Mouse (Mus musculus): ENCODE data around the gene Nptn. TPM values are rescaled to one million over a fixed set of nuclear protein-coding genes. Genes with fewer than 3 reads are reported as not detected.
A peak's percentile ranks its signal among the peaks of the same experiment; 100 is the strongest.

The Nptn gene
- 124 and 129 TPM in 2 replicates for polyA plus RNA-seq (2015; fragmentation: Nextera tagmentation; extraction: Ambion mirVana)

DNA sequence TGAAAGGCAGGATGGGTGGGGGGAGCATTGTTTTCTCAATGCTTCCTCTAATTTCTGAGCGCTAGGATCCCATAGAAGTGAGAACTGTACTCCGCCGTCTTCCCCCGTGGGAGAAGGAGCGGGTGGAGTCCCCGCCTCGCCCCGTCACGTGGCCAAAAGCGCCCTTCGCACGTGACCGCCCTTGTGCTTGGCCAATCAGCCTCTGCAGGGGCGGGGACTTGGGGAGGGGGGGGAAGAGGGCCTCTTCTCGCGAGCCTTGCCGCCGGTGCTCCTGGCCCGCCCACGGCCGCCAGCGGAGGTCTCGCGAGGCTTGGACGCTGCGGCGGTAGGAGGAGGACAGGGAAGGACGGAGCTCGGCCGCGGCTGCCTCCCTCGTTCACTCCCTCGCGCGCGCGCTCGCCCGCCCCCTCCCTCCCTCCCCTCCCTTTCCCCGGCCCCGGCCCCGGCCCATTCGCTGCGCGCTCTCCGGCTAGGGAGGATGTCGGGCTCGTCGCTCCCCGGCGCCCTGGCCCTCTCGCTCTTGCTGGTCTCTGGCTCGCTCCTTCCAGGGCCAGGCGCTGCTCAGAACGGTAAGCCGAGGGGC lies at the start of gene Nptn:
Gene Nptn (plus strand): TSS at position 283 of the 583 bp plus-strand sequence.
- Histone ChIP-seq H3K9me3 (no peaks in the 10 kb centered on the region), H3K4me2 (peak within 1 kb of the TSS; percentile 63), H3K9ac (peak within 1 kb of the TSS; percentile 99), H3K27me3 (no peaks in the 10 kb centered on the region), H3K36me3 (no peaks in the 10 kb centered on the region), H3K4me1 (peaks cover 5% of the 10 kb centered on the region), H3K27ac (peak within 1 kb of the TSS; percentile 96), H3K4me3 (peak within 1 kb of the TSS; percentile 92)
- peak; percentile 99 for ATAC-seq (ENCODE audit: insufficient number of reproducible peaks, low FRiP score, low TSS enrichment, low read depth)
- 0% methylated on average over 25 of the region's 56 CpGs for WGBS

DNA sequence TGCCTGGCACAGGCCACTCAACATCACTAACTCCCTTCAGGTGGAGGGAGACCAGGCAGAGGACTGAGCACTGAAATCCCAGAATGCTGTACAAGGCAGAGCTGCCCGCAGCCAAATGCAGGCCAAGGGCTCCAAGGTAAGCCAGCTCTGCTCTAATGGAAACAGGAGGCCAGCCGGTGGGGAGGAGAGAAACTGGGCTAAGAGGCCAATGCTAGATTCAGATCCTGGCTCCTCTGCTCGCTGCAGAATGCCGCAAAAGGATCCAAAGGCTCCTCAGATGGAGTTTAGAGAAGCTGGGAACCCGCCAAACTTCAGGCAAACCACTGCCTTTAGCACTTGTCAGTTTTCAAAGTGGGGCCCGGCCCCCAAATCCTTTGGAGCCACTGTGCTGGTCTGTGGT lies 48.7 kb upstream of the Nptn start:
- no peak for ATAC-seq (ENCODE audit: insufficient number of reproducible peaks, low FRiP score, low TSS enrichment, low read depth)
- Histone ChIP-seq H3K9ac (no peak overlapping the region), H3K4me1 (0 out of 2 replicates have a peak, but pooled peaks cover 2% of the 10 kb centered on the region), H3K27ac (no peak overlapping the region), H3K27me3 (no peaks in the 10 kb centered on the region), H3K9me3 (no peaks in the 10 kb centered on the region), H3K4me2 (no peak overlapping the region), H3K4me3 (no peak overlapping the region), H3K36me3 (peaks cover 89% of the 10 kb centered on the region)
- 87% methylated on average over 6 of the region's 6 CpGs for WGBS

DNA sequence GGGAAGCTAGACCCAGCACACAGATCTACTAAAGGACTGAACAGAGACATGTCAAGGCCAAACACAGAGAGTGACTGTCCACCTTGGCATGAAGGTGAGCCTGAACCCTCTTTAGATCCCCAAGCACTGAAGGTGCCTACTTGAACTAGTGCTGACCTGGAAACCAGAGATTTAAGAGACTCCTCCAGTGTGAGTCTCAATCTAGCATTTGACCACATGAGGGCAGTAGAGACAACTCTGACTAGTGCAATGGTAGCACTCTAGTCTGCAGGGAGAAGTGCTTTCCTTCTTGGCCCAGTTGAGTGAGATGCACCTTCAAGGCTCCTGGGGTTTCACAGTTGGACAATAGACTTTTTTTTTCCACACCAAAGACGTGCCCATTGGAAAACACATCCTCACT lies 47.3 kb upstream of the Nptn start:
- ATAC-seq (ENCODE audit: insufficient number of reproducible peaks, low FRiP score, low TSS enrichment, low read depth): no peak
- H3K4me3 ChIP-seq: no peak overlapping the region
- no peak overlapping the region for H3K9ac ChIP-seq
- 23% methylated on average over 1 of the region's 1 CpGs for WGBS
- H3K9me3 ChIP-seq: no peaks in the 10 kb centered on the region
- H3K4me2 ChIP-seq: no peak overlapping the region
- no peak overlapping the region for H3K27ac ChIP-seq
- H3K27me3 ChIP-seq: no peaks in the 10 kb centered on the region
- peaks cover 88% of the 10 kb centered on the region for H3K36me3 ChIP-seq
- 0 out of 2 replicates have a peak, but pooled peaks cover 2% of the 10 kb centered on the region for H3K4me1 ChIP-seq

DNA sequence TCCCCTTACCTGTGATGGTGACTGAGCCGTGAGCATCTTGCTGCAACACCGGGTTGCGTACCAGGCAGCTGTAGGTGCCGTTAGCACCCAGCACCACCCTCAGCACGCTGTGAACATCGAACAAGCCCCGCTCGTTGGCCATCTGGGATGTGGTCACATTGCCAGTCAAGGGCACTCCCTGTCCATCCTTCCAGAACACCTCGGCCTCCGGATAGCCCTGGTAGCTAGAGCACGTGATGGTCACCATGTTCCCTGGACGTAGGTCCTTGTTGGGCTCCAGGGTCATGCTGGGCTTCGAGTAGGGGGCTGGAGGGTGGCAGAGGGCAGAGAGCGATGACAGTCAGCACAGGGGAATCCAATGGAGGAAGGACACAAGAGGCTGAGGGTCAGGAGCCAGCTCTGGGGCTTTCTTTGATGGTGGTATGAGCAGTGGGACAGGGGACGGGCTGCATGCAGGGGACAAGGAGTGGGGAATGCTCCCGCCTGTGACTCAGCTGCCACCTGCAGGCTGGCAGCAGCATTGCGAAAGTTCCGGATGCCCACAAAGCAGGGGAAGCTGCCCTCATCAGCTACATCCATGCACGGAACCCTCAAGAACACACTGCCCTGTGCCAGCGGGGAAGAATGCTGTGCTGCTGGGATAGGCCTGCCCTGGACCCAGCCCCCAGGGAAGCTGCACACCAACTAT lies 46.4 kb upstream of the Nptn start:
- H3K4me2 ChIP-seq: no peak overlapping the region
- no peak overlapping the region for H3K27ac ChIP-seq
- no peak overlapping the region for H3K9ac ChIP-seq
- 79% methylated on average over 20 of the region's 20 CpGs for WGBS
- H3K4me1 ChIP-seq: 0 out of 2 replicates have a peak, but pooled peaks cover 5% of the 10 kb centered on the region
- H3K36me3 ChIP-seq: peaks cover 85% of the 10 kb centered on the region
- H3K27me3 ChIP-seq: no peaks in the 10 kb centered on the region
- ATAC-seq (ENCODE audit: insufficient number of reproducible peaks, low FRiP score, low TSS enrichment, low read depth): no peak
- H3K4me3 ChIP-seq: no peak overlapping the region
- no peaks in the 10 kb centered on the region for H3K9me3 ChIP-seq

- Histone ChIP-seq H3K4me3 (no peak overlapping the region), H3K9me3 (no peaks in the 10 kb centered on the region), H3K4me1 (peaks cover 22% of the 10 kb centered on the region), H3K27me3 (no peaks in the 10 kb centered on the region), H3K9ac (no peak overlapping the region), H3K27ac (no peak overlapping the region), H3K4me2 (no peak overlapping the region), H3K36me3 (peaks cover 63% of the 10 kb centered on the region)
- WGBS: 79% methylated on average over 3 of the region's 3 CpGs
- ATAC-seq (ENCODE audit: insufficient number of reproducible peaks, low FRiP score, low TSS enrichment, low read depth): no peak
Observed at GRCm38 (mm10) chr9:58537774-58538173, 44.3 kb upstream of the Nptn start.

DNA sequence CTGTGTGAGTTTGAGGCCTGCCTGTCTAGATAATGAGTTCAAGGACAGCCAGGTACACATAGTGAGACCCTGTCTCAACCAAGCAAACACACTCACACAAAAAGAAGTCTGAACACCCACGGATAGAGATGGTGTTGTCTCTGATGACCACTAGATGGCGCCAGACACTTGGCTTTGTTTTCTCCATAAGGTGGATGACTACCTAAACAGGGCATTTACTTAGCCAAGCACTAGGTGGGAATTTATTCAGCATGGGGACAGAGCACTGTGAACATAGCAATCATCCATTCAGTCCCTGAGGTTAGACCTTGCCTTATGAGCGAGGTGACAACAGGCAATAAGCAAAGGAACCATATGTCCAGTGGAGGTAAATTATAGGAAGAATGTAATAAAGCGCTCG lies 42.2 kb upstream of the Nptn start:
- Histone ChIP-seq H3K9ac (no peak overlapping the region), H3K4me3 (no peak overlapping the region), H3K36me3 (peaks cover 45% of the 10 kb centered on the region), H3K27me3 (no peaks in the 10 kb centered on the region), H3K4me1 (peaks cover 23% of the 10 kb centered on the region), H3K27ac (no peak overlapping the region), H3K9me3 (no peaks in the 10 kb centered on the region), H3K4me2 (no peak overlapping the region)
- WGBS: 46% methylated on average over 5 of the region's 5 CpGs
- ATAC-seq (ENCODE audit: insufficient number of reproducible peaks, low FRiP score, low TSS enrichment, low read depth): no peak

- H3K4me3 ChIP-seq: no peak overlapping the region
- ATAC-seq (ENCODE audit: insufficient number of reproducible peaks, low FRiP score, low TSS enrichment, low read depth): peak; percentile 47; the same call in 1 of the 2 replicates
Observed at GRCm38 (mm10) chr9:58541895-58542338, 40.1 kb upstream of the Nptn start.

DNA sequence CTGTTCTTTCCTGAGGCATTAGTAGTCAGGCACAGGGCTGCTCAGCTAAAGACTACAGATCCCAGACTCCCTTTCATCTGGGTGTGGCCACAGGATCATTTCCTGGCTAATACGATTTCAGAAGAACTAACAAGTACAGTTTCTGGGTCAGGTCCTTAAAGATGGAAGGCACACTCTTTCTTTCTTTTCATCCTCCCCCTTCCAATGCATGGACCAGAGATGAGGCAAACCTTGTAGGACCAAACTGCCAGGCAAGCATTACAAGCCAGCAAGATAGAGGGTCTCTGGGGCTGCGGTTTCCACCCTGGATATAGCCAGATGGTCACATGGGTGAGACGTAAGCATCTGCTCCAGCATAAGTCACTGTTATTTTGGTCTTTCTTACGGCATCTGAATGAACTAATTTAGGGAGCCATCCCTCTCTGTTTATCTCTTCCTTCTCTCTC lies 37.1 kb upstream of the Nptn start:
- Histone ChIP-seq H3K9me3 (no peaks in the 10 kb centered on the region), H3K27ac (no peak overlapping the region), H3K36me3 (peaks cover 6% of the 10 kb centered on the region; the same call in 1 of the 2 replicates), H3K9ac (no peak overlapping the region), H3K4me2 (no peak overlapping the region), H3K27me3 (no peaks in the 10 kb centered on the region), H3K4me1 (peaks cover 45% of the 10 kb centered on the region), H3K4me3 (no peak overlapping the region)
- no peak for ATAC-seq (ENCODE audit: insufficient number of reproducible peaks, low FRiP score, low TSS enrichment, low read depth)
- WGBS: 61% methylated on average over 4 of the region's 4 CpGs

More at GRCm38 (mm10) chr9:58541895-58542338, 40.1 kb upstream of the Nptn start:
- H3K9me3 ChIP-seq: no peaks in the 10 kb centered on the region
- peaks cover 25% of the 10 kb centered on the region for H3K36me3 ChIP-seq
- WGBS: 29% methylated on average over 6 of the region's 6 CpGs
- peaks cover 29% of the 10 kb centered on the region for H3K4me1 ChIP-seq
- no peak overlapping the region for H3K9ac ChIP-seq
- no peaks in the 10 kb centered on the region for H3K27me3 ChIP-seq
- peak overlapping the region; percentile 68 for H3K27ac ChIP-seq
- no peak overlapping the region for H3K4me2 ChIP-seq

DNA sequence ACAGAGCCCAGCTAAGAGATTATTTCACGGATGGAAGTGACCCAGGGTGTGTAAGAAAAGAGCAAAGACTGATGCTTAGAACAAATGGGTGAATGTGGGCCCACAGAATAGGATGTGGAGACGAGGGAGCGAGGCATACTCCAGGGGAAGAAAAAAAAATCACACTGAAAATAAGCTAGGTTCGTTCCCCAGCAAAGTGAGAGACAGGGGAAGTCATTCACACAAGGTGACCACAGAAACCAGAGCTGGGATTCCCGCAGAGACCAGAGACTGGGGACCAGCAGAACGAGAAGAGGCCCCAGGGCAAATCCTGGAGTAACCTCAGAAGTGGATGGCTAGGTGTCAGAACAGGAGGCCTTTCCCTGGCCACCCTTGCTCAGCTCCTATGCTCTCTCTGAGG lies 36.6 kb upstream of the Nptn start:
- Histone ChIP-seq H3K4me2 (no peak overlapping the region), H3K36me3 (peaks cover 2% of the 10 kb centered on the region; the same call in 1 of the 2 replicates), H3K9ac (no peak overlapping the region), H3K4me3 (no peak overlapping the region), H3K4me1 (peaks cover 49% of the 10 kb centered on the region), H3K27me3 (no peaks in the 10 kb centered on the region), H3K27ac (no peak overlapping the region), H3K9me3 (no peaks in the 10 kb centered on the region)
- no peak for ATAC-seq (ENCODE audit: insufficient number of reproducible peaks, low FRiP score, low TSS enrichment, low read depth)
- 56% methylated on average over 6 of the region's 6 CpGs for WGBS

GRCm38 (mm10) chr9:58546630-58547360 lies 35.2 kb upstream of the Nptn start:
- peak overlapping the region; percentile 27; the same call in 1 of the 2 replicates for H3K27ac ChIP-seq
- 65% methylated on average over 11 of the region's 11 CpGs for WGBS

DNA sequence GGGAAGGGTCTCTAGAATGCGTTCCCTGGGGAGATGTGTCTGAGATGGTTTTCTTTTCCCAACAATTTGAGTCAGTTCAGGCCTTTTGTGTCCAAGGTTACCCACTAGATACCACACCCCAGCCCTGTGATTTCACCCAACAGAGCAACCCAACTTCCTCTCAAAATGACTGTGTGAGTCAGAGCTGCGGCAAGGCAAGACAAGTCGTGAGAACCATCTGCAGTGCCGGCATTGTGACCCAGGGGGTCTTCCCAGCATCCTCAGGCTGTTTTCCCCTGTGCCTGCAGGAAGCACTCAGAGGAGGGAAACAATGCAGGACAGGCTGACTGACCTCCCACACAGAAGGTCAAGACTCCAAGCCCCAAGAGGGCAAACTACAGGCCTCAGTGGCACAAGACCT lies 33.1 kb upstream of the Nptn start:
- Histone ChIP-seq H3K9me3 (no peaks in the 10 kb centered on the region), H3K4me2 (no peak overlapping the region), H3K27me3 (no peaks in the 10 kb centered on the region), H3K36me3 (no peaks in the 10 kb centered on the region), H3K27ac (no peak overlapping the region), H3K9ac (no peak overlapping the region), H3K4me3 (no peak overlapping the region), H3K4me1 (peaks cover 47% of the 10 kb centered on the region)
- no peak for ATAC-seq (ENCODE audit: insufficient number of reproducible peaks, low FRiP score, low TSS enrichment, low read depth)
- 57% methylated on average over 4 of the region's 4 CpGs for WGBS

More at GRCm38 (mm10) chr9:58546630-58547360, 35.2 kb upstream of the Nptn start:
- no peak overlapping the region for H3K9ac ChIP-seq
- H3K4me1 ChIP-seq: peaks cover 41% of the 10 kb centered on the region
- no peak overlapping the region for H3K4me3 ChIP-seq
- no peak overlapping the region for H3K4me2 ChIP-seq
- 0 out of 2 replicates have a peak, but pooled peaks have one; percentile 51 for ATAC-seq (ENCODE audit: insufficient number of reproducible peaks, low FRiP score, low TSS enrichment, low read depth)
- H3K27me3 ChIP-seq: no peaks in the 10 kb centered on the region
- no peaks in the 10 kb centered on the region for H3K36me3 ChIP-seq
- H3K9me3 ChIP-seq: no peaks in the 10 kb centered on the region

DNA sequence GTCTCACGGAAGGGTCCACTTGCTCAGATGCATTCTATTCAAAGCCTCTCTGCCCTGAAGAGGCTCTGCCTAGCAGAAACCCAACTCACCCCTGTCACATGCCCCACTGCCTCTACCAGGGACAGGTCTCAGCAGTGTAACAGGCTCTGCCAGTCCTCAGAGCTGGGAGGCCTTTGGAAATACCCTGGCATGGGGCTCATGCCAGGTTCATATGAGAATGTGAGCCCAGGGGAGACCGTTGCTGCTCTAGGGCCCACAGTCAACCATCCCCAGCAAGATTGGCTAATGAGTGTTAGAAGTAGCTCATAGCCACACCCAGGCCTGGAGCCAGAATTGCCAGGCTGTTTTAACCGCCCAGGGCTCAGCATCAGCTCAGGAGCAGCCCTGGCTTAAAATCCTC lies 32.3 kb upstream of the Nptn start:
- Histone ChIP-seq H3K4me3 (no peak overlapping the region), H3K27ac (no peak overlapping the region), H3K36me3 (no peaks in the 10 kb centered on the region), H3K4me1 (peaks cover 49% of the 10 kb centered on the region), H3K9me3 (no peaks in the 10 kb centered on the region), H3K27me3 (no peaks in the 10 kb centered on the region), H3K9ac (no peak overlapping the region), H3K4me2 (no peak overlapping the region)
- WGBS: 63% methylated on average over 3 of the region's 3 CpGs
- no peak for ATAC-seq (ENCODE audit: insufficient number of reproducible peaks, low FRiP score, low TSS enrichment, low read depth)

All from limb, embryonic 15.5 days (tissue).